Mouse (Mus musculus) brain, embryonic 14.5 days (tissue): ENCODE measurements around the gene Timm50.

Experiments
- CTCF ChIP-seq: fragments of 200-500 bp; IDR thresholded peaks from 2 replicates; pipeline ENCODE4 v1.5.1; 2012; ENCODE audit warnings: inconsistent platforms, mild to moderate bottlenecking, moderate library complexity, borderline replicate concordance; ENCODE audit not compliant: insufficient read depth, insufficient read length; ENCODE audit errors: extremely low read depth
- POLR2A ChIP-seq: fragments of 200-500 bp; IDR thresholded peaks from 2 replicates; pipeline ENCODE4 v1.6.1; 2012; ENCODE audit warnings: mild to moderate bottlenecking, inconsistent platforms, borderline replicate concordance; ENCODE audit not compliant: poor library complexity, insufficient read depth, insufficient read length, severe bottlenecking; ENCODE audit errors: extremely low read depth

- no peak for TF ChIP-seq CTCF
- TF ChIP-seq POLR2A: no peak
Observed at GRCm38 (mm10) chr7:28354113-28354581, 42.3 kb upstream of the Timm50 start.
